ENCODE assay signal across 8 mouse cellular contexts in genomic region chr10:50592355-50593293, GRCm38 (mm10). TPM values are rescaled to one million over a fixed set of nuclear protein-coding genes. Genes with fewer than 3 reads are reported as not detected.
DNase-seq lines count a peak whose midpoint lies in the region; ATAC-seq and TF ChIP-seq lines count a peak whose summit lies in the region.

TSS of gene Ascc3 (plus strand) at chr10:50592669.

- H3K4me2 ChIP-seq in heart, embryonic 15.5 days: peak within 1 kb of the TSS; percentile 57
- peak within 1 kb of the TSS; percentile 87 for H3K4me2 ChIP-seq in liver, embryonic 14.5 days (ENCODE audit: low read depth)
- H3K4me2 ChIP-seq in neural tube, embryonic 11.5 days (ENCODE audit: low read depth): peak within 1 kb of the TSS; percentile 67
- peak within 1 kb of the TSS; percentile 66 for H3K4me2 ChIP-seq in stomach, postnatal 0 days (replicated peaks; ENCODE audit: low read depth)

- no peaks in the 10 kb centered on the region for H3K9me3 ChIP-seq in forebrain, embryonic 10.5 days
- H3K9me3 ChIP-seq in heart, embryonic 15.5 days (replicated peaks): no peaks in the 10 kb centered on the region
- no peaks in the 10 kb centered on the region for H3K9me3 ChIP-seq in liver, embryonic 14.5 days (ENCODE audit: control insufficient read depth, low read length)
- no peaks in the 10 kb centered on the region for H3K9me3 ChIP-seq in neural tube, embryonic 11.5 days (ENCODE audit: control insufficient read depth, low read length)
- H3K9me3 ChIP-seq in stomach, postnatal 0 days (ENCODE audit: control insufficient read depth, low read length): no peaks in the 10 kb centered on the region

- H3K27me3 ChIP-seq in forebrain, embryonic 10.5 days (ENCODE audit: poor library complexity, severe bottlenecking): no peaks in the 10 kb centered on the region
- H3K27me3 ChIP-seq in heart, embryonic 15.5 days: no peaks in the 10 kb centered on the region
- H3K27me3 ChIP-seq in liver, embryonic 14.5 days (ENCODE audit: control insufficient read depth, insufficient read depth, low read length): no peaks in the 10 kb centered on the region
- H3K27me3 ChIP-seq in neural tube, embryonic 11.5 days (ENCODE audit: control insufficient read depth, insufficient read depth, low read length): no peaks in the 10 kb centered on the region
- H3K27me3 ChIP-seq in stomach, postnatal 0 days (ENCODE audit: control insufficient read depth, insufficient read depth, low read length): no peaks in the 10 kb centered on the region

- peak within 1 kb of the TSS; percentile 83 for H3K4me3 ChIP-seq in forebrain, embryonic 10.5 days
- H3K4me3 ChIP-seq in heart, embryonic 15.5 days: peak within 1 kb of the TSS; percentile 88
- H3K4me3 ChIP-seq in liver, embryonic 14.5 days (ENCODE audit: insufficient read depth in 1 of 2, low read depth in 2 of 2, low read length in 2 of 2): peak within 1 kb of the TSS; percentile 77 to 94
- H3K4me3 ChIP-seq in neural tube, embryonic 11.5 days (ENCODE audit: low read depth, low read length): peak within 1 kb of the TSS; percentile 59
- peak within 1 kb of the TSS; percentile 86 for H3K4me3 ChIP-seq in stomach, postnatal 0 days (ENCODE audit: low read depth, low read length)

- ATAC-seq in CD4-positive, CD25-positive, alpha-beta regulatory T cell, adult 4 months: peak; percentile 88
- peak; percentile 99 for ATAC-seq in heart, embryonic 15.5 days (replicated peaks; ENCODE audit: insufficient number of reproducible peaks, insufficient read depth, low FRiP score, low read depth)
- peak; percentile 98 for ATAC-seq in liver, embryonic 14.5 days (ENCODE audit: insufficient read depth)
- peak; percentile 100 for ATAC-seq in neural tube, embryonic 11.5 days (ENCODE audit: insufficient read depth, low FRiP score, low TSS enrichment)
- peak; percentile 99 for ATAC-seq in stomach, postnatal 0 days (ENCODE audit: low FRiP score, low TSS enrichment)

- no peak for TF ChIP-seq CTCF in liver, embryonic 14.5 days (IDR thresholded peaks at IDR 0.05; ENCODE audit: low read depth)
- TF ChIP-seq CTCF in stomach, postnatal 0 days (IDR thresholded peaks at IDR 0.05; ENCODE audit: low read depth): peak; percentile 28; the same call in 1 of the 2 replicates

- peak; percentile 85 for DNase-seq in c-Kit-negative CD71-positive TER-119-positive erythroid progenitor cells, embryonic 14.5 days (ENCODE audit: low read depth, low spot score)
- peak; percentile 86 for DNase-seq in forebrain, embryonic 10.5 days (ENCODE audit: extremely low spot score, low spot score)
- DNase-seq in kidney, postnatal 25 days: peak; percentile 89 to 95
- peak; percentile 80 to 82 (median 81) for DNase-seq in liver, embryonic 14.5 days (ENCODE audit: low read depth in 3 of 3, low spot score in 3 of 3)
- DNase-seq in neural tube, embryonic 11.5 days (ENCODE audit: low spot score): peak; percentile 95
- DNase-seq in stomach, postnatal 0 days (ENCODE audit: low spot score): peak; percentile 93

- WGBS in forebrain, embryonic 10.5 days: under 1% methylated on average over 79 of the region's 79 CpGs
- under 1% methylated on average over 79 of the region's 79 CpGs for WGBS in heart, embryonic 15.5 days
- WGBS in liver, embryonic 14.5 days (ENCODE audit: insufficient replicate concordance): under 1% methylated on average over 77 of the region's 79 CpGs
- WGBS in neural tube, embryonic 11.5 days: under 1% methylated on average over 65 of the region's 79 CpGs
- WGBS in stomach, postnatal 0 days: under 1% methylated on average over 76 of the region's 79 CpGs

- peaks cover 4% of the 10 kb centered on the region for H3K4me1 ChIP-seq in forebrain, embryonic 10.5 days
- H3K4me1 ChIP-seq in heart, embryonic 15.5 days (replicated peaks): peaks cover 7% of the 10 kb centered on the region
- H3K4me1 ChIP-seq in liver, embryonic 14.5 days (replicated peaks; ENCODE audit: control insufficient read depth in 2 of 2, insufficient read depth in 2 of 2, low read length in 1 of 2): peaks cover 4 to 11% of the 10 kb centered on the region in 2 experiments
- no peaks in the 10 kb centered on the region for H3K4me1 ChIP-seq in neural tube, embryonic 11.5 days (ENCODE audit: control insufficient read depth, insufficient read depth, low read length)
- H3K4me1 ChIP-seq in stomach, postnatal 0 days (replicated peaks; ENCODE audit: control insufficient read depth, insufficient read depth): no peaks in the 10 kb centered on the region

- no peak for TF ChIP-seq EP300 in liver, embryonic 14.5 days (IDR thresholded peaks at IDR 0.05; ENCODE audit: low read depth)
- no peak for TF ChIP-seq EP300 in stomach, postnatal 0 days (optimal IDR thresholded peaks at IDR 0.05)

- peak within 1 kb of the TSS; percentile 94 for H3K27ac ChIP-seq in forebrain, embryonic 10.5 days
- H3K27ac ChIP-seq in heart, embryonic 15.5 days: peak within 1 kb of the TSS; percentile 95
- peak within 1 kb of the TSS; percentile 76 for H3K27ac ChIP-seq in liver, embryonic 14.5 days
- 0 out of 2 replicates have a peak within 1 kb of the TSS, but pooled peaks have one; percentile 42 for H3K27ac ChIP-seq in neural tube, embryonic 11.5 days (ENCODE audit: low read depth, low read length)
- peak within 1 kb of the TSS; percentile 96 for H3K27ac ChIP-seq in stomach, postnatal 0 days (replicated peaks)

- no peaks in the 10 kb centered on the region for H3K36me3 ChIP-seq in forebrain, embryonic 10.5 days (replicated peaks)
- H3K36me3 ChIP-seq in heart, embryonic 15.5 days: no peaks in the 10 kb centered on the region
- H3K36me3 ChIP-seq in liver, embryonic 14.5 days (replicated peaks; ENCODE audit: control insufficient read depth, insufficient read depth, low read depth): no peaks in the 10 kb centered on the region
- H3K36me3 ChIP-seq in neural tube, embryonic 11.5 days (ENCODE audit: control insufficient read depth, insufficient read depth, low read length): no peaks in the 10 kb centered on the region
- H3K36me3 ChIP-seq in stomach, postnatal 0 days (ENCODE audit: control insufficient read depth, insufficient read depth, low read length): no peaks in the 10 kb centered on the region

- peak within 1 kb of the TSS; percentile 85 for H3K9ac ChIP-seq in heart, embryonic 15.5 days
- H3K9ac ChIP-seq in liver, embryonic 14.5 days (replicated peaks): peak within 1 kb of the TSS; percentile 78
- peak within 1 kb of the TSS; percentile 62 for H3K9ac ChIP-seq in neural tube, embryonic 11.5 days (ENCODE audit: low read length)
- H3K9ac ChIP-seq in stomach, postnatal 0 days (ENCODE audit: low read length): peak within 1 kb of the TSS; percentile 81

RNA-seq across cellular contexts. Expression of gene Ascc3, which starts in this region (rescaled TPM):
- 10 to 100 TPM; 28.4 to 29.0 TPM for polyA plus RNA-seq in CD4-positive, CD25-positive, alpha-beta regulatory T cell, adult 4 months (2017; shearing (Covaris generic))
- polyA plus RNA-seq in forebrain, embryonic 10.5 days (2016; fragmentation: Nextera tagmentation; extraction: Ambion mirVana): 16.4 and 19.4 TPM in 2 replicates
- 12.3 and 15.2 TPM in 2 replicates for polyA plus RNA-seq in heart, embryonic 15.5 days (2015; fragmentation: Nextera tagmentation; extraction: Ambion mirVana)
- polyA plus RNA-seq in liver, embryonic 14.5 days (2012; rRNA removed): 10.7 and 13.7 TPM in 2 replicates
- polyA plus RNA-seq in liver, embryonic 14.5 days (2014; fragmentation: Nextera tagmentation; extraction: Ambion mirVana): 12.2 and 12.3 TPM in 2 replicates
- polyA plus RNA-seq in neural tube, embryonic 11.5 days (2014; fragmentation: Nextera tagmentation; extraction: Ambion mirVana): 16.3 and 20.4 TPM in 2 replicates
- polyA plus RNA-seq in stomach, postnatal 0 days (2015; fragmentation: Nextera tagmentation; extraction: Ambion mirVana): 10.2 TPM in 2 replicates

Comparison
In these comparisons a context has a peak if more than half of its experiments do, and no peak if none do; other contexts are left out.
1. Peak in every context shown above with its lines: DNase-seq, ATAC-seq, H3K4me3 ChIP-seq and H3K27ac ChIP-seq.
2. H3K27ac ChIP-seq: peak in every context shown above with its lines; median percentile 96 in stomach, postnatal 0 days; 95 in heart, embryonic 15.5 days; 94 in forebrain, embryonic 10.5 days; 76 in liver, embryonic 14.5 days; 42 in neural tube, embryonic 11.5 days.